Mouse (Mus musculus) ovary, postnatal 36 days (tissue): ENCODE results near the gene Tle3.
A peak's percentile ranks its signal among the peaks of the same experiment; 100 is the strongest.

Source experiments
- DNase-seq: peaks from one replicate; pipeline ENCODE4 v3.0.0; 2022; ENCODE audit warnings: low spot score, mixed read lengths

Gene Tle3

GRCm38 (mm10) chr9:61358933-61359332 lies 13.2 kb upstream of the Tle3 start:
- no peak for DNase-seq

GRCm38 (mm10) chr9:61359741-61360140 lies 12.4 kb upstream of the Tle3 start:
- no peak for DNase-seq

GRCm38 (mm10) chr9:61360163-61360562 lies 12.0 kb upstream of the Tle3 start:
- no peak for DNase-seq

- DNase-seq = peak; percentile 63
Measured at GRCm38 (mm10) chr9:61360727-61361631, 11.2 kb upstream of the Tle3 start.

- DNase-seq = no peak
Measured at GRCm38 (mm10) chr9:61363194-61363593, 9.0 kb upstream of the Tle3 start.

- DNase-seq = no peak
Measured at GRCm38 (mm10) chr9:61366108-61366507, 6.1 kb upstream of the Tle3 start.

GRCm38 (mm10) chr9:61367156-61367555 lies 5.0 kb upstream of the Tle3 start:
- DNase-seq = no peak

- peak; percentile 15 for DNase-seq
Measured at GRCm38 (mm10) chr9:61367857-61368566, 4.2 kb upstream of the Tle3 start.

- DNase-seq = peak; percentile 78
Measured at GRCm38 (mm10) chr9:61368567-61369240, 3.5 kb upstream of the Tle3 start.

GRCm38 (mm10) chr9:61369316-61370273 lies 2.6 kb upstream of the Tle3 start:
- DNase-seq = peak; percentile 65

GRCm38 (mm10) chr9:61370454-61370888 lies 1.7 kb upstream of the Tle3 start:
- DNase-seq = peak; percentile 99

- peak; percentile 69 for DNase-seq
Measured at GRCm38 (mm10) chr9:61370889-61371754, 1.0 kb upstream of the Tle3 start.

- DNase-seq = no peak
Measured at GRCm38 (mm10) chr9:61372510-61372975, 377 bp downstream of the Tle3 start.

GRCm38 (mm10) chr9:61372976-61373633 lies 939 bp downstream of the Tle3 start:
- DNase-seq = peak; percentile 51

- DNase-seq = peak; percentile 43
Measured at GRCm38 (mm10) chr9:61373634-61373941, 1.4 kb downstream of the Tle3 start.

GRCm38 (mm10) chr9:61373942-61374900 lies 2.1 kb downstream of the Tle3 start:
- peak; percentile 36 for DNase-seq

GRCm38 (mm10) chr9:61375002-61375401 lies 2.8 kb downstream of the Tle3 start:
- no peak for DNase-seq

- DNase-seq = no peak
Measured at GRCm38 (mm10) chr9:61375802-61376561, 3.8 kb downstream of the Tle3 start.
